Mouse (Mus musculus) layer of hippocampus, postnatal 14 days (tissue): ENCODE measurements at regions not wholly inside any gene's neighbourhood (a gene's known extent, or its start where the extent isn't known, plus 50 kb on each side); places are given as distances from the start of the nearest gene placed in this dataset.

Experiments used
- DNase-seq, 2 experiments: peaks; one replicate each; pipeline ENCODE4 v3.0.0; 2021 to 2022; ENCODE audit warnings: low spot score in 2 of 2, mixed read lengths in 1 of 2

- DNase-seq: no peak
These were observed 529.8 kb upstream of the Gm765 start for GRCm38 (mm10) chr6:98872334-98872733.

GRCm38 (mm10) chr6:98869772-98870171, 527.2 kb upstream of the Gm765 start:
- peak; percentile 8 to 19 for DNase-seq

- DNase-seq: no peak
These were observed 521.8 kb upstream of the Gm765 start for GRCm38 (mm10) chr6:98864306-98864705.

GRCm38 (mm10) chr6:98855958-98856357, 513.4 kb upstream of the Gm765 start:
- DNase-seq: no peak

GRCm38 (mm10) chr6:98850906-98851305, 508.4 kb upstream of the Gm765 start:
- no peak for DNase-seq

GRCm38 (mm10) chr6:98848835-98849234, 506.3 kb upstream of the Gm765 start:
- no peak for DNase-seq

- DNase-seq: no peak
These were observed 503.6 kb upstream of the Gm765 start for GRCm38 (mm10) chr6:98846001-98846695.

GRCm38 (mm10) chr6:98843598-98843997, 501.0 kb upstream of the Gm765 start:
- DNase-seq: no peak

- no peak for DNase-seq
These were observed 500.4 kb upstream of the Gm765 start for GRCm38 (mm10) chr6:98842924-98843323.

GRCm38 (mm10) chr6:98833922-98834321, 491.4 kb upstream of the Gm765 start:
- DNase-seq: no peak

- DNase-seq: no peak
These were observed 487.6 kb upstream of the Gm765 start for GRCm38 (mm10) chr6:98830191-98830590.

- DNase-seq: no peak
These were observed 465.5 kb upstream of the Gm765 start for GRCm38 (mm10) chr6:98808046-98808445.

GRCm38 (mm10) chr6:98803384-98803949, 460.9 kb upstream of the Gm765 start:
- DNase-seq: no peak

- DNase-seq: no peak
These were observed 458.5 kb upstream of the Gm765 start for GRCm38 (mm10) chr6:98801061-98801460.

GRCm38 (mm10) chr6:98800040-98800439, 457.5 kb upstream of the Gm765 start:
- DNase-seq: no peak

- DNase-seq: no peak
These were observed 455.2 kb upstream of the Gm765 start for GRCm38 (mm10) chr6:98797778-98798177.

DNA sequence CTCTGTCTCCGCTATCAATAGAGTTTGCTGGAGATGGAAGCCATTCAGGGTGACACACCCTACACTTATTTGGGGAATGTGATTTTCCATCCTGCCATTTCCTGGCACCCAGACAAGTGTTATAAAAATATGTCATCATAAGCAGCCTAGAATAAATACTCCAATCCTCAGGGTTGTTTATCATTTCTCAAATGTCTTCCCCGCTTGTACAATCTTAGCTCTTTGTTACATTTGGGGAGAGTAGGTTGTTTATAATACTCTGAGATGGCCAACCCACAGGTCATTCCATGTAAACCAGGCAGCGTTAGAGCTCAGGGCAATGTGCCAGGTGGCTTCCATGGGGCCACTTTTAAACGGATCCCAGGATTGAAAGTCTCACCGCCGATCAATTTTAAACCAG, 454.8 kb upstream of the Gm765 start:
- DNase-seq: no peak

GRCm38 (mm10) chr6:98796666-98797065, 454.1 kb upstream of the Gm765 start:
- no peak for DNase-seq

DNA sequence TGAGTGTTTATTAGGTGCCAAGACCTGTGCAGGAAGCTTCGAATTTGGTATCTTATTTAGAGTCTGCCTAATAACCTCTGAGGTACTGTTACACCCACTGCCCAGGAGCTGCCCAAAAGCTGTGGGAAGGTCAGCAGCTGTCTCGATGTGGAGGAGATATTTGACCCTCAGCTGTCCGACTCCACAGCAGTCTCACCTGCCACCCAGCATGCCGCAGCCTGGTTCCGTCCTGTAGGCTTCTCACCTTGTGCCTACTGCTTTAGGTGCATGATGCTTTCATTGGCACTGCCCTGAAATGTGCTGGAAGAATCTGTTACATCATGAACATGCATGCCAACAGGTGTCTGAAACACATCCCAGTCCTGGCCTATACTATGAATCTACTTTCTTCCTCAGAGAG, 444.9 kb upstream of the Gm765 start:
- no peak for DNase-seq

GRCm38 (mm10) chr6:98782074-98782473, 439.5 kb upstream of the Gm765 start:
- no peak for DNase-seq

DNA sequence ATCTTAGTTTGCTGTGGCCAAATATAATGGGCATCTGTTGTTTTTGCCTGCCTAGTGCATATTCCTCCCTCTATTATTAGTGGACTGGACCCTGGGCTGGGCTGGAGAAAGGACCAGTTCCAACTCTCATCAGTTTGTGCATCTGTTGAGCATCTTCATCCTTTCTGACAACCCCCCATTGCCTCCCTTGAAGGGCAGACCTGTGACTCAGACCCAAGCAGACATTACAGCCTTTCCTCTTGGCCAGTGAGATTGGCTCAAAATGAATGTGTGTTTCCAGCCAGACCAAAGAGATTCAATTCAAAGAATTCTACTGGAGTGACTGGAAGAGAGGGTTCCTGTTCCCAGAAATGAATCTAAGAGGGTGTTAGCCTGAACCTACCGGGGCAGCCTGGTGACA, 433.2 kb upstream of the Gm765 start:
- DNase-seq: no peak

DNA sequence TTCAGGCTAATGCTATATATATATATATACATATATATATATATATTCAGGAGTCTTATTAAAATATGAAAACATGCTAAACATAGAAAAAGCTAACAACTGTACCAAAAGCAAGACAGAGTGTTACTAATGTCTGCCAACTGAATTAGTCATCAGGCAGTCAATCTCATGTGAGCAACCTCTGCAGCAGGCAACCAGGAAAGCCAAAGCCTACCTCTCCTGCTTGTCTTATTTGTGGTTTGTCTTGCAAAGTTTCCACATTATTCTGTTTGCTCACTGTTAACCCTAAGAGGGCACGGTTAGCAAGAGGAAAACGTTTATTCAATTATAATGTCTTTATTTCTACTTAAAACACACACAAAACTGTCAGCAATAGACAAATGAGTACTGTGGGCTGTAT, 427.4 kb upstream of the Gm765 start:
- no peak for DNase-seq

DNA sequence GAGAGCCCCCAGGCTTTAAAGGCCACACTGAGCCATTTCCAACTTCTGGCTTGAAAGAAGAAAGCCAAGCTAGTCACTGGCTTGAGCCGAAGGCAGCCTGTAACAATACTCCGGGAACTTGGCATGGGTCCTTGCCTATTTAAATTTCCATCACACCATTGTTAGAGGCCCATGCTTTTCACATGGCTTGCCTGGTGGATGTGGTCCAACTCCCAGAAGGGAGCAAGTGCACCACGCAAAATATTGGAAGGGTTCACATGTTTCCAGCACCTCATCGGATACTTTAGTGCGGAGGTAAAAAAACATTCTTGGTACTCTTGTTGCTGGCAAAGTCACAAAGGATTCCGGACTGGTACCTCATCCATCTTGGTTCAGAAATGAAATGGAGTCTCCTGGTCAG, 426.8 kb upstream of the Gm765 start:
- DNase-seq: peak in 1 of 2 experiments; percentile 16
